Mouse (Mus musculus) liver (tissue): ENCODE measurements around the gene Kcnq1.

Experiments
- DNase-seq: peaks from one replicate; pipeline ENCODE4 v3.0.0-alpha.2; 2020; ENCODE audit warnings: mixed read lengths

Kcnq1 gene

GRCm38 (mm10) chr7:143375945-143376344 is 269.8 kb downstream of the Kcnq1 start:
- no peak for DNase-seq

GRCm38 (mm10) chr7:143380466-143381073 is 274.4 kb downstream of the Kcnq1 start:
- no peak for DNase-seq

GRCm38 (mm10) chr7:143386632-143387031 is 280.5 kb downstream of the Kcnq1 start:
- DNase-seq, result no peak

GRCm38 (mm10) chr7:143388783-143389695 is 282.9 kb downstream of the Kcnq1 start:
- DNase-seq, result peak; percentile 56

DNA sequence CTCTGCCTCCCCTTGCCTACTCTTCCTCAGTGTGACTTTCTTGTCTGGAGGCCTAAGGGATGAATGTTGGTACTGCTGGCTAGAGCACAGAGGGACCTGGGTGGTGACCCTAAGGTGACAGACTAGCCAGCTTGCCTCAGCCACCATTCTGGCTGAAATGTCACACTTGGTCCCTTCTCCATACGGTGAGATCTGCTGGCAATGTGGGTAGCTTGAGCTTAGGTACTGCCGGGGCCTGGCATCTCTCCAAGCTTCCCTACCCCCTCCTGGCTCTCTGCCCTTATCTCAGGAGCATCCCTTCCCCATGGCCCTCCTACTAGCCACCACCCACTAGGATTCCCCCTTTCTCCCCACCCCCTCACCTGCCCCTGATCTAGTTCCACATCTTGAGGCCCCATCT is 283.7 kb downstream of the Kcnq1 start:
- DNase-seq, result no peak

GRCm38 (mm10) chr7:143390277-143390948 is 284.3 kb downstream of the Kcnq1 start:
- DNase-seq, result no peak

GRCm38 (mm10) chr7:143395113-143395563 is 289.0 kb downstream of the Kcnq1 start:
- peak; percentile 54 for DNase-seq

GRCm38 (mm10) chr7:143399756-143400155 is 293.6 kb downstream of the Kcnq1 start:
- no peak for DNase-seq

GRCm38 (mm10) chr7:143400599-143400998 is 294.4 kb downstream of the Kcnq1 start:
- peak; percentile 17 for DNase-seq

DNA sequence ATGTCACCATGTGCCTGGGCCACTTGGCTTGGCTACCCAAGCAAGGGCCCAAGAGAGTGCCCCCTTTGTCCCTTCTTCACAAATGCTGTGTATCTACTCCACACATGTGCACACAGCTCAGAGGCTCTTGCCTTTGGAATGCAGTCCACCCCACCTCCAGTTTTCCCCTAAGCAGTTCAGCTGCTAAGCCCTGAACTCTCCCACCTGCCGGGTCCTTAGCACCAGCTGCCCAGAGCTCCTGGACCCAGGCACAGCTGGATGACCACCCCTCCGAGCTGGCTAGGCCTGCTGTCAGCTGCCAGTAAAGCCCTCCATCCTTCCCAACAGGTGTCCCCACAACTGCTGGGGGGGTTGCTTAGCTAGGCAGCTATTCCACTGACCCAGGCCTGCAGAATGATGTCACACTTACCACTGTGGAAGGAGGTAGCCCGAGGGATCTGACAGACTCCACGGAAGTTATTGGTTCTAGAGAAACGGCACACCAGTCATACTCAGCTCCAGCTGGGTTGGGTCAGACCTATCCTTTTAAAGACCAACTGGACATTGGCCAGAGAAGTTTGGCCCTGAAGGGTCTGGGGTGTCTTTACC is 295.4 kb downstream of the Kcnq1 start:
- DNase-seq, result peak; percentile 11

- no peak for DNase-seq
These were observed 298.1 kb downstream of the Kcnq1 start for GRCm38 (mm10) chr7:143404296-143404695.

DNA sequence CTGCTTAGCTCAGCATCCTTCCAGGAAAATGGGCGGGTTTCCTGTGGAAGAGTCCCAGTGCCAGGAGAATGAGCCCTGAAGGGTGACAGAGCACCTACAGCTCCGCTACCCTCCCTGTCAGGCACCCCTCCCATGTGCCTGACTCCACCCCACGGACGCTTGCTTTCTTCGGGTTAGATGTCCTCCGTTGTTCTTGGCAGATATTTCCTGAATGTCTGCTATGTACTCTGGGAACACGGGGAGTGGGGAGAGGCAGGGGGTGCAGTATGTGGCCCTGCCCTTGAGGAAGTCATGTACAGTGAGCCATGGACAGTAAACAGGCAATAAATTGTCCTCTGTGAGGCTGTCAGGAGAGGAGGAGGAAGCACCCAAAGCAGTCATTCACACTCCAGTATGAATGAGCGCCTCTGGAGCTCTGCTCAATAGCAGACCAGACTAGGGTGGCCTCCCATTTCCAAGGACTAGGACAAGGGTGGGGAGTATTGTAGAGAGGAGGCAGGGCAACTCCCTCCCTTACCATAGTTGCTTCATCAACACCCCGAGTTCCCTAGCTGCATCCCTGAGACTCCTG is 301.9 kb downstream of the Kcnq1 start:
- DNase-seq, result peak; percentile 4

DNA sequence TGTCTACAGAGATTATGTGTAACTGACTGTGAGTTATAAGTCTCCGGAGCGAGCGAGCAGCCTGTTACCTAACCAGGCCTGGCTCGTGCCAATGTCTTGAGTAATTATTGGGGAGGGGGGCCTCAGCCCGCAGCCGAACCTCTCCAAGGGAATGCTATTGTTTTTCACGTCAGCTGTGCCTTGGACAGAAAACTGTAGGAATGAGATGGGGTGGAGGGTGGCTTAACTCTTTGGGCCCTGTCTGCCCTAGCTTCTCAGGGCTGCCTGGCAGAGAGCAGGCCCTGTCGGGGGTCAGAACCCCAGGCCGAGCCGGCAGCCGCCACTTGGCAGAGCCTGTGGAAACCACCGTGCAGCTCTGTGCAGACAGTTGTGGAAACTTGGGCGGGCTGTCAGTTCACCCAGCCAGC is 302.5 kb downstream of the Kcnq1 start:
- DNase-seq, result no peak

DNA sequence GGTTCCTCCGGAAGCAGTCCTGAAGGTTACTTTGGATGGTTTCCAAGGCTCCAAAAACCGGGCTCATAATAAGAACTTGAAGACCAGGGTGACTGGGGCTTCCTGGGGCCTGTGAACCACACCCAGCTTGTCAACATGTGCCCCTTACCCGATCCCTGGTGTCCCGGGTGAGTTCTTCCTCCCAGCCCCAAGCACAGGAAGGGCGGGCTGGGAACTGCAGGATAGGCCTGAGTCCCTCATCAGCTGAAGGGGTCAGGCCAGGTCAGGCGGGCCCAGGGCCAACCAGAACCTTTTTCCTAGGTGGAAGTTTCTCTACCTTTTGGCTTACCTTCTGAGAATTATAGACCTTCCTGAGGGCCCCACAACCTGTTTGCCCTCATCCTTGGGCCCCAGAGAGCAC is 306.4 kb downstream of the Kcnq1 start:
- DNase-seq, result no peak

DNA sequence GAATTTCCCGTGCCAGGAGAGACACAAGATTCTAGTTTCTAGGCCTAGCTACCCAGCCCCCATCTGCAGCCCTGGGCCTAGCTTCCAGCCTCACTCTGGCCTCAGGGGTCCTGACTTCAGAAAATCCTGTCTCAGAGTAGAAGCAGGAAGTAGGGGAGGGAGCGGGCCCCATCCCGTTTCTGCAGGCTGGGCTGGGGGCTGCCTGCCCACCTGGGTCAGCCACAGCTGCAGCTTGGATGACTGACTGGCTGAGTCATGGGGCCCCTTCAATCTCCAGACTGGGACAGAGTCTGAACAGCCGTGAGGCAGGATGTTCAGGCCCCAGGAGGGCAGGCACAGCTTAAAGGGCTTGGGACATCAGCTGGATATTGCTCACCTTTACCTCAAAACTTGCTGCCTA is 308.9 kb downstream of the Kcnq1 start:
- peak; percentile 6 for DNase-seq

- no peak for DNase-seq
These were observed 310.2 kb downstream of the Kcnq1 start for GRCm38 (mm10) chr7:143416406-143416805.

- no peak for DNase-seq
These were observed 311.7 kb downstream of the Kcnq1 start for GRCm38 (mm10) chr7:143417875-143418274.

DNA sequence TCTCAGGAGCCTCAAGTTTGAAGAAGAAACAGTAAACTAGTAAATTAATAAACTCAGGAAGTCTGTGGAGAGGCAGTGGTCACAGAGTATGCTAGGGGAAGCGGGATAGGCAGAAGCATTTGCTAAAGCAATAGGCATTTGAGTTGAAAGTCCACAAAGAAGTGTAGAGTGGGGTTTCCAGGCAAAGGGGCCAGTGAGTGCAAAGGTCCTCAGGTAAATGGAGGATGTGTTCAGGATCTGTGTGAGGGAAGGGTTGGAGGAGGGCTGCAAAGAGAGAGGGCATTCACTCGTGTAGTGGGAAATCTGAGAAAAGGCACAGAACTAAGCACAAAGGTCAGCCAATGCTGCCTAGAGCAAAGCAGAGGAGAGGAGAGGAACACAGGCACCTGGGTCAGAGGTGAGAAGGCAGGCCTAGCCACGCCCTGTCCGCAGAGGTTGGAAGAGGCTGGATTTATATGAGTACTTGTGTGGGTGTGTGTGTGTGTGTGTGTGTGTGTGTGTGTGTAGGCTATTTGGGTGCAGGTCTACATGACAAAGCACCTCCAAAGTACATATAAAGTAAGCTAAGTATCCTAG is 313.5 kb downstream of the Kcnq1 start:
- no peak for DNase-seq

GRCm38 (mm10) chr7:143428142-143428813 is 322.1 kb downstream of the Kcnq1 start:
- no peak for DNase-seq

- no peak for DNase-seq
These were observed 322.8 kb downstream of the Kcnq1 start for GRCm38 (mm10) chr7:143428814-143429499.

GRCm38 (mm10) chr7:143432631-143433030 is 326.5 kb downstream of the Kcnq1 start:
- DNase-seq, result no peak
